ENCODE assay signal across 9 mouse cellular contexts in the genomic region with DNA sequence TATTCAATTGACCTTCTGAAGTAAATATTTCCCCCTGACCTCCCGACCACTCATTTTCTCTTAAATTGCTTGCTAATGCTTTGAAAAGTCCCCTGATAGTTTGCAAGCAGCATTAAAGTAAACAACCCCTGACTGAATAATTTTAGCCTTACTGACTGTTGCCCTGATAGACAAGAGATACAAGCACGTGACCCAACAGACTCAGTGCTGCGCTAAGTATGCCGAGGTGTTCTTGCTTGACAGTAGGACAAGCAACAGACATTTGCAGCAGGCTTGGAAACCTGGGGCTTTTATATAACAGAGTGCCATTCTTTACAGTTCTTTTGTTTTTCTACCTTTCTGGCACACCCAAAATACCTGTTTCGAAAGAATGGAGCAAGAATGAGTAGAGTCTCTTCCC.
DNase-seq lines count a peak whose midpoint lies in the region; ATAC-seq and TF ChIP-seq lines count a peak whose summit lies in the region.
"Had no signal": no experiment of that assay in that cellular context is flagged by ENCODE, and none has a peak within 500 bp of the region (broad histone marks: within the 10 kb centered on the region; RNA-seq: fewer than 3 reads in every experiment).

No protein-coding gene starts in this region.

- H3K27ac ChIP-seq in lung, embryonic 16.5 days (ENCODE audit: low read length), result no peak overlapping the region
- H3K27ac ChIP-seq in limb, embryonic 12.5 days, result no peak overlapping the region
- H3K27ac ChIP-seq in stomach, embryonic 16.5 days (ENCODE audit: low read length), result no peak overlapping the region

- H3K9me3 ChIP-seq in lung, embryonic 16.5 days (ENCODE audit: control insufficient read depth, low read length), result no peaks in the 10 kb centered on the region
- no peaks in the 10 kb centered on the region for H3K9me3 ChIP-seq in limb, embryonic 12.5 days
- no peaks in the 10 kb centered on the region for H3K9me3 ChIP-seq in stomach, embryonic 16.5 days (replicated peaks; ENCODE audit: control insufficient read depth, low read length)

- H3K27me3 ChIP-seq in lung, embryonic 16.5 days (ENCODE audit: control insufficient read depth, insufficient read depth, low read depth, low read length), result no peaks in the 10 kb centered on the region
- no peaks in the 10 kb centered on the region for H3K27me3 ChIP-seq in limb, embryonic 12.5 days
- no peaks in the 10 kb centered on the region for H3K27me3 ChIP-seq in stomach, embryonic 16.5 days (ENCODE audit: control insufficient read depth, insufficient read depth, low read length)

- H3K4me3 ChIP-seq in lung, embryonic 16.5 days (ENCODE audit: low read length), result no peak overlapping the region
- H3K4me3 ChIP-seq in lung, adult 2 months (replicated peaks; ENCODE audit: extremely low read depth, low read depth, low read length), result no peak overlapping the region
- H3K4me3 ChIP-seq in limb, embryonic 12.5 days (replicated peaks), result no peak overlapping the region
- no peak overlapping the region; the same call in 1 of the 2 replicates for H3K4me3 ChIP-seq in stomach, embryonic 16.5 days (replicated peaks; ENCODE audit: low read length)

- TF ChIP-seq POLR2A in lung, adult 2 months (IDR thresholded peaks at IDR 0.05; ENCODE audit: borderline replicate concordance, extremely low read depth, low read depth, low read length), result no peak

- 43% methylated on average over 5 of the region's 5 CpGs for WGBS in lung, embryonic 16.5 days
- 52% methylated on average over 5 of the region's 5 CpGs for WGBS in lung, adult 2 months
- WGBS in limb, embryonic 12.5 days, result 46% methylated on average over 5 of the region's 5 CpGs
- 42% methylated on average over 5 of the region's 5 CpGs for WGBS in stomach, embryonic 16.5 days

- no peaks in the 10 kb centered on the region for H3K36me3 ChIP-seq in lung, embryonic 16.5 days (ENCODE audit: control insufficient read depth, insufficient read depth, low read length)
- no peaks in the 10 kb centered on the region for H3K36me3 ChIP-seq in limb, embryonic 12.5 days
- H3K36me3 ChIP-seq in stomach, embryonic 16.5 days (ENCODE audit: control insufficient read depth, insufficient read depth, low read length), result no peaks in the 10 kb centered on the region

- TF ChIP-seq CTCF in lung, adult 2 months (IDR thresholded peaks at IDR 0.05; ENCODE audit: insufficient read depth, low read length), result no peak

- ATAC-seq in lung, embryonic 16.5 days (ENCODE audit: low read depth), result no peak
- no peak for ATAC-seq in limb, embryonic 12.5 days (ENCODE audit: insufficient number of reproducible peaks, insufficient read depth, low FRiP score, low TSS enrichment, low read depth)
- ATAC-seq in stomach, embryonic 16.5 days (ENCODE audit: insufficient read depth, low FRiP score), result no peak
- ATAC-seq in frontal cortex, adult (ENCODE audit: low TSS enrichment), result no peak
- ATAC-seq: liver, postnatal 0 days had no signal

- H3K4me2 ChIP-seq in lung, embryonic 16.5 days (ENCODE audit: low read depth, low read length), result peak overlapping the region; percentile 39
- peak overlapping the region; percentile 49; the same call in 1 of the 2 replicates for H3K4me2 ChIP-seq in limb, embryonic 12.5 days
- peak overlapping the region; percentile 41 for H3K4me2 ChIP-seq in stomach, embryonic 16.5 days (ENCODE audit: low read depth, low read length)

- peak; percentile 46 for DNase-seq in embryo, embryonic 9.5 days (ENCODE audit: extremely low spot score)
- DNase-seq in embryo, embryonic 10.5 days (ENCODE audit: low spot score), result no peak
- DNase-seq in lung, adult 2 months, result no peak
- DNase-seq in gastrocnemius, adult 18-20 months (ENCODE audit: low spot score), result no peak
- DNase-seq: liver, postnatal 0 days had no signal

- H3K4me1 ChIP-seq in lung, embryonic 16.5 days (replicated peaks; ENCODE audit: control insufficient read depth, insufficient read depth, low read length), result no peaks in the 10 kb centered on the region; the same call in 1 of the 2 replicates
- H3K4me1 ChIP-seq in lung, adult 2 months (ENCODE audit: control insufficient read depth, insufficient read depth, low read length), result peaks cover 3% of the 10 kb centered on the region; the same call in 1 of the 2 replicates
- peaks cover 7% of the 10 kb centered on the region for H3K4me1 ChIP-seq in limb, embryonic 12.5 days (replicated peaks)
- H3K4me1 ChIP-seq in stomach, embryonic 16.5 days (ENCODE audit: control insufficient read depth, insufficient read depth, low read length), result peaks cover 3% of the 10 kb centered on the region; the same call in 1 of the 2 replicates

- H3K9ac ChIP-seq in lung, embryonic 16.5 days (ENCODE audit: low read length), result no peak overlapping the region
- no peak overlapping the region for H3K9ac ChIP-seq in limb, embryonic 12.5 days (replicated peaks)
- H3K9ac ChIP-seq in stomach, embryonic 16.5 days (ENCODE audit: low read length), result no peak overlapping the region
- H3K9ac ChIP-seq: liver, postnatal 0 days had no signal
